Mouse (Mus musculus) forebrain, embryonic 12.5 days (tissue): ENCODE measurements around the gene Cadm1. TPM values are rescaled to one million over a fixed set of nuclear protein-coding genes. Genes with fewer than 3 reads are reported as not detected.

Experiments used
- ATAC-seq: fragments of 200-750 bp; cut with Nextera tagmentation; 2 replicates; pipeline ENCODE4 v1.8.0; 2017; ENCODE audit warnings: moderate TSS enrichment; ENCODE audit not compliant: low FRiP score
- H3K27ac ChIP-seq: fragments of 300-500 bp; sonication (generic); 2 replicates; pipeline ENCODE4 v1.5.1; 2016; ENCODE audit warnings: mild to moderate bottlenecking
- H3K27me3 ChIP-seq: fragments of 300-500 bp; sonication (generic); 2 replicates; pipeline ENCODE4 v1.6.1; 2016; ENCODE audit warnings: mild to moderate bottlenecking
- H3K36me3 ChIP-seq: fragments of 300-500 bp; sonication (generic); replicated peaks from 2 replicates; pipeline ENCODE4 v1.6.1; 2016; ENCODE audit warnings: mild to moderate bottlenecking
- H3K4me1 ChIP-seq: fragments of 300-500 bp; sonication (generic); 2 replicates; pipeline ENCODE4 v1.6.1; 2016
- H3K4me2 ChIP-seq: fragments of 300-500 bp; sonication (generic); 2 replicates; pipeline ENCODE4 v1.6.1; 2016; ENCODE audit warnings: mild to moderate bottlenecking, moderate library complexity
- H3K4me3 ChIP-seq: fragments of 300-500 bp; sonication (generic); replicated peaks from 2 replicates; pipeline ENCODE4 v1.5.1; 2016; ENCODE audit warnings: mild to moderate bottlenecking
- H3K9ac ChIP-seq: fragments of 300-500 bp; sonication (generic); 2 replicates; pipeline ENCODE4 v1.6.1; 2016; ENCODE audit warnings: mild to moderate bottlenecking
- H3K9me3 ChIP-seq: fragments of 300-500 bp; sonication (generic); 2 replicates; pipeline ENCODE4 v1.6.1; 2016
- WGBS: fragments of 180-500 bp; shearing (Covaris S2); methylation state at CpG from one replicate; pipeline ENCODE4 v1.1.7; 2016; 5-methylcytosine and 5-hydroxymethylcytosine counted together
- polyA plus RNA-seq: library from polyadenylated mRNA; unstranded; fragments of >200 nt; fragmentation: Nextera tagmentation; extraction: Ambion mirVana; gene quantifications from 2 replicates; pipeline ENCODE4 v1.2.1, GENCODE M21; 2016

The Cadm1 gene
- polyA plus RNA-seq, 1 experiment from 2014 or later = 99.8 TPM

- WGBS = 83% methylated on average over 6 of the region's 6 CpGs
- no peak for ATAC-seq
- no peak overlapping the region for H3K27ac ChIP-seq
- no peak overlapping the region for H3K4me3 ChIP-seq
- H3K27me3 ChIP-seq = no peaks in the 10 kb centered on the region
- no peaks in the 10 kb centered on the region for H3K9me3 ChIP-seq
- no peaks in the 10 kb centered on the region for H3K36me3 ChIP-seq
- H3K4me1 ChIP-seq = peaks cover 27% of the 10 kb centered on the region
- H3K9ac ChIP-seq = no peak overlapping the region
- H3K4me2 ChIP-seq = no peak overlapping the region
Observed at GRCm38 (mm10) chr9:47615049-47615448, 85.1 kb downstream of the Cadm1 start.

- no peaks in the 10 kb centered on the region for H3K9me3 ChIP-seq
- no peaks in the 10 kb centered on the region for H3K27me3 ChIP-seq
- H3K4me3 ChIP-seq = no peak overlapping the region
- H3K4me2 ChIP-seq = no peak overlapping the region
- peaks cover 31% of the 10 kb centered on the region for H3K4me1 ChIP-seq
- H3K9ac ChIP-seq = no peak overlapping the region
- 76% methylated on average over 4 of the region's 4 CpGs for WGBS
- H3K36me3 ChIP-seq = no peaks in the 10 kb centered on the region
- ATAC-seq = no peak
- H3K27ac ChIP-seq = no peak overlapping the region
Observed at GRCm38 (mm10) chr9:47616391-47616790, 86.4 kb downstream of the Cadm1 start.

- Histone ChIP-seq H3K4me1 (peaks cover 40% of the 10 kb centered on the region), H3K36me3 (no peaks in the 10 kb centered on the region), H3K27me3 (no peaks in the 10 kb centered on the region), H3K4me3 (no peak overlapping the region), H3K9ac (no peak overlapping the region), H3K9me3 (no peaks in the 10 kb centered on the region), H3K4me2 (no peak overlapping the region), H3K27ac (no peak overlapping the region)
- ATAC-seq = no peak
- WGBS = 79% methylated on average over 8 of the region's 8 CpGs
Observed at GRCm38 (mm10) chr9:47619501-47620029, 89.6 kb downstream of the Cadm1 start.

- Histone ChIP-seq H3K4me2 (no peak overlapping the region), H3K27ac (no peak overlapping the region), H3K9ac (no peak overlapping the region), H3K9me3 (no peaks in the 10 kb centered on the region), H3K4me3 (no peak overlapping the region), H3K4me1 (peaks cover 22% of the 10 kb centered on the region), H3K27me3 (no peaks in the 10 kb centered on the region), H3K36me3 (no peaks in the 10 kb centered on the region)
- 0 out of 2 replicates have a peak, but pooled peaks have one; percentile 23 for ATAC-seq
- 43% methylated on average over 12 of the region's 12 CpGs for WGBS
Observed at GRCm38 (mm10) chr9:47623447-47624445, 93.8 kb downstream of the Cadm1 start.

GRCm38 (mm10) chr9:47624565-47625520 lies 94.9 kb downstream of the Cadm1 start:
- peaks cover 18% of the 10 kb centered on the region for H3K4me1 ChIP-seq
- no peaks in the 10 kb centered on the region for H3K36me3 ChIP-seq
- no peaks in the 10 kb centered on the region for H3K27me3 ChIP-seq
- no peaks in the 10 kb centered on the region for H3K9me3 ChIP-seq
- H3K4me2 ChIP-seq = no peak overlapping the region
- no peak overlapping the region for H3K27ac ChIP-seq
- 90% methylated on average over 17 of the region's 17 CpGs for WGBS
- ATAC-seq = no peak
- H3K4me3 ChIP-seq = no peak overlapping the region
- H3K9ac ChIP-seq = no peak overlapping the region

GRCm38 (mm10) chr9:47625621-47626210 lies 95.7 kb downstream of the Cadm1 start:
- Histone ChIP-seq H3K9me3 (no peaks in the 10 kb centered on the region), H3K27ac (no peak overlapping the region), H3K4me1 (peaks cover 18% of the 10 kb centered on the region), H3K4me2 (no peak overlapping the region), H3K36me3 (no peaks in the 10 kb centered on the region), H3K27me3 (no peaks in the 10 kb centered on the region), H3K4me3 (no peak overlapping the region), H3K9ac (no peak overlapping the region)
- WGBS = 86% methylated on average over 7 of the region's 7 CpGs
- ATAC-seq = no peak

- H3K27ac ChIP-seq = no peak overlapping the region
- no peak overlapping the region for H3K4me3 ChIP-seq
- 94% methylated on average over 2 of the region's 2 CpGs for WGBS
- no peaks in the 10 kb centered on the region for H3K27me3 ChIP-seq
- no peak for ATAC-seq
- H3K9me3 ChIP-seq = no peaks in the 10 kb centered on the region
- no peak overlapping the region for H3K9ac ChIP-seq
- H3K4me2 ChIP-seq = no peak overlapping the region
- H3K4me1 ChIP-seq = peaks cover 12% of the 10 kb centered on the region
- H3K36me3 ChIP-seq = no peaks in the 10 kb centered on the region
Observed at GRCm38 (mm10) chr9:47627966-47628365, 98.0 kb downstream of the Cadm1 start.

- no peaks in the 10 kb centered on the region for H3K36me3 ChIP-seq
- H3K27me3 ChIP-seq = no peaks in the 10 kb centered on the region
- no peak overlapping the region for H3K4me2 ChIP-seq
- H3K4me3 ChIP-seq = no peak overlapping the region
- no peak overlapping the region for H3K9ac ChIP-seq
- H3K4me1 ChIP-seq = peaks cover 7% of the 10 kb centered on the region
- no peak overlapping the region for H3K27ac ChIP-seq
- no peak for ATAC-seq
- H3K9me3 ChIP-seq = no peaks in the 10 kb centered on the region
- 86% methylated on average over 1 of the region's 1 CpGs for WGBS
Observed at GRCm38 (mm10) chr9:47628550-47628949, 98.6 kb downstream of the Cadm1 start.

GRCm38 (mm10) chr9:47634695-47635094 lies 104.7 kb downstream of the Cadm1 start:
- WGBS = 80% methylated on average over 3 of the region's 3 CpGs
- H3K4me1 ChIP-seq = peaks cover 12% of the 10 kb centered on the region
- no peaks in the 10 kb centered on the region for H3K9me3 ChIP-seq
- no peaks in the 10 kb centered on the region for H3K27me3 ChIP-seq
- no peak overlapping the region for H3K9ac ChIP-seq
- H3K27ac ChIP-seq = no peak overlapping the region
- ATAC-seq = no peak
- no peak overlapping the region for H3K4me2 ChIP-seq
- H3K4me3 ChIP-seq = no peak overlapping the region
- no peaks in the 10 kb centered on the region for H3K36me3 ChIP-seq

GRCm38 (mm10) chr9:47642663-47643062 lies 112.7 kb downstream of the Cadm1 start:
- Histone ChIP-seq H3K27me3 (no peaks in the 10 kb centered on the region), H3K9me3 (no peaks in the 10 kb centered on the region), H3K36me3 (no peaks in the 10 kb centered on the region), H3K4me3 (no peak overlapping the region), H3K4me2 (no peak overlapping the region), H3K4me1 (peaks cover 11% of the 10 kb centered on the region), H3K9ac (no peak overlapping the region), H3K27ac (no peak overlapping the region)
- 74% methylated on average over 4 of the region's 4 CpGs for WGBS
- ATAC-seq = no peak

GRCm38 (mm10) chr9:47645056-47645455 lies 115.1 kb downstream of the Cadm1 start:
- 0 out of 2 replicates have a peak, but pooled peaks cover 6% of the 10 kb centered on the region for H3K4me1 ChIP-seq
- H3K27ac ChIP-seq = no peak overlapping the region
- H3K9ac ChIP-seq = no peak overlapping the region
- no peaks in the 10 kb centered on the region for H3K36me3 ChIP-seq
- whole genome bisulfite sequencing = 91% methylated on average over 2 of the region's 2 CpGs
- H3K4me2 ChIP-seq = no peak overlapping the region
- H3K9me3 ChIP-seq = no peaks in the 10 kb centered on the region
- H3K4me3 ChIP-seq = no peak overlapping the region
- no peaks in the 10 kb centered on the region for H3K27me3 ChIP-seq
- no peak for ATAC-seq

- H3K36me3 ChIP-seq = no peaks in the 10 kb centered on the region
- H3K4me1 ChIP-seq = 0 out of 2 replicates have a peak, but pooled peaks cover 11% of the 10 kb centered on the region
- H3K27me3 ChIP-seq = no peaks in the 10 kb centered on the region
- no peak for ATAC-seq
- no peaks in the 10 kb centered on the region for H3K9me3 ChIP-seq
- no peak overlapping the region for H3K4me3 ChIP-seq
- no peak overlapping the region for H3K27ac ChIP-seq
- no peak overlapping the region for H3K4me2 ChIP-seq
- WGBS = 98% methylated on average over 11 of the region's 11 CpGs
- H3K9ac ChIP-seq = no peak overlapping the region
Observed at GRCm38 (mm10) chr9:47651431-47651830, 121.5 kb downstream of the Cadm1 start.
